Mouse (Mus musculus) adrenal gland, postnatal 10 days (tissue): Measurements from ENCODE around the gene Elavl2. TPM values are rescaled to one million over a fixed set of nuclear protein-coding genes. Genes with fewer than 3 reads are reported as not detected.
A peak's percentile ranks its signal among the peaks of the same experiment; 100 is the strongest.
"Not testable (repeated sequence)": the region's sequence is repeated elsewhere in the genome, so short reads cannot be mapped to it uniquely, and the experiment has no call there.

Experiments used
- DNase-seq: peaks from one replicate; pipeline ENCODE4 v3.0.0; 2021; ENCODE audit warnings: mixed read lengths
- total RNA-seq, 2 experiments: library from RNA; stranded (reverse); gene quantifications; 2 replicates each; pipeline ENCODE4 v1.2.3; 2021

Gene Elavl2
- total RNA-seq, 2 experiments from 2014 or later: 7.0 to 15.3 TPM

GRCm38 (mm10) chr4:91334177-91334576 is 66.4 kb downstream of the Elavl2 start:
- DNase-seq: no peak

GRCm38 (mm10) chr4:91310801-91311200 is 89.8 kb downstream of the Elavl2 start:
- no peak for DNase-seq

- no peak for DNase-seq
Measured at GRCm38 (mm10) chr4:91297706-91298105, 102.9 kb downstream of the Elavl2 start.

- no peak for DNase-seq
Measured at GRCm38 (mm10) chr4:91295317-91295716, 105.3 kb downstream of the Elavl2 start.

GRCm38 (mm10) chr4:91291526-91291925 is 109.1 kb downstream of the Elavl2 start:
- DNase-seq: no peak

GRCm38 (mm10) chr4:91290373-91290772 is 110.2 kb downstream of the Elavl2 start:
- DNase-seq: no peak

- no peak for DNase-seq
Measured at GRCm38 (mm10) chr4:91289151-91289550, 111.4 kb downstream of the Elavl2 start.

- DNase-seq: no peak
Measured at GRCm38 (mm10) chr4:91268390-91268789, 132.2 kb downstream of the Elavl2 start.

GRCm38 (mm10) chr4:91263733-91264440 is 136.7 kb downstream of the Elavl2 start:
- no peak for DNase-seq

- DNase-seq: no peak
Measured at GRCm38 (mm10) chr4:91262839-91263238, 137.7 kb downstream of the Elavl2 start.

- DNase-seq: no peak
Measured at GRCm38 (mm10) chr4:91260622-91261021, 140.0 kb downstream of the Elavl2 start.

- no peak for DNase-seq
Measured at GRCm38 (mm10) chr4:91248650-91249049, 151.9 kb downstream of the Elavl2 start.

- DNase-seq: not testable (repeated sequence)
Measured at GRCm38 (mm10) chr4:91245136-91245535, 155.4 kb downstream of the Elavl2 start.

GRCm38 (mm10) chr4:91244554-91244953 is 156.0 kb downstream of the Elavl2 start:
- DNase-seq: no peak

GRCm38 (mm10) chr4:91243896-91244295 is 156.7 kb downstream of the Elavl2 start:
- no peak for DNase-seq

GRCm38 (mm10) chr4:91238739-91239485 is 161.7 kb downstream of the Elavl2 start:
- peak; percentile 26 for DNase-seq

GRCm38 (mm10) chr4:91236976-91237375 is 163.6 kb downstream of the Elavl2 start:
- DNase-seq: no peak

GRCm38 (mm10) chr4:91234941-91235340 is 165.6 kb downstream of the Elavl2 start:
- no peak for DNase-seq

GRCm38 (mm10) chr4:91233599-91233998 is 167.0 kb downstream of the Elavl2 start:
- DNase-seq: no peak

GRCm38 (mm10) chr4:91230439-91230863 is 170.1 kb downstream of the Elavl2 start:
- DNase-seq: peak; percentile 46

GRCm38 (mm10) chr4:91228341-91228740 is 172.2 kb downstream of the Elavl2 start:
- DNase-seq: peak; percentile 2

- no peak for DNase-seq
Measured at GRCm38 (mm10) chr4:91223811-91224210, 176.8 kb downstream of the Elavl2 start.

GRCm38 (mm10) chr4:91219322-91219721 is 181.3 kb downstream of the Elavl2 start:
- no peak for DNase-seq

- no peak for DNase-seq
Measured at GRCm38 (mm10) chr4:91213917-91214316, 186.7 kb downstream of the Elavl2 start.
